Mouse (Mus musculus): ENCODE data around the gene Thra. TPM values are rescaled to one million over a fixed set of nuclear protein-coding genes. Genes with fewer than 3 reads are reported as not detected.

Gene Thra
- total and polyA plus RNA-seq, 3 experiments, result 20.1 to 68.0 (median 33.1) TPM

DNA sequence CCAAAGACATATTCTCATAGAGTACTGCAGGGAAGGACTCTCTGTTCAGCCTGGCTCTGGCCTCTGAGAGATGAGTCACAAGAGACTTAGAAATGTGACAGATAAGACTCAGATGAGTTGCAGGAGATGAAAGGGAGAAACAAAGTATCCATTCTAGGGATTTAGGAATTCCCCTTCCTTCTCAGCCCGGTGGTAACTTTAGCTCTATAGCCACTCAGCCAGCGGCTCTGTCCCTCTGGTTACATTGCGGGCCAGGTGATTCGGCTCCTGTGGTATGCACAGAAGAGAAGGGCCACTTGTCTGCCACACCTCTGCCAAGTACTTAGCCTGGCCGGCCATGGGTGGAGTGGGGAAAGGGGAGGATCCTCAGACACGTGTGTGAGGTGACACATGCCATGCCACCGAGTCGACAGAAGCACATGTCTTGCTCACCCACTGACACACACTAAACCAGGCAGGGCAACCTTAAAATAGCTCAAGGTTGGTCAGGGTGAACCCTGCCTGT is 32.3 kb downstream of the Thra start:
- TF ChIP-seq GATA1 (IDR thresholded peaks at IDR 0.05; ENCODE audit: borderline replicate concordance, low read length) (no peak), CTCF (IDR thresholded peaks at IDR 0.05; ENCODE audit: low read depth, low read length) (no peak), TAL1 (conservative IDR thresholded peaks at IDR 0.05; ENCODE audit: low read depth, low read length) (no peak), GATA2 (IDR thresholded peaks at IDR 0.05; ENCODE audit: borderline replicate concordance, low read depth, low read length) (no peak), POLR2AphosphoS5 (IDR thresholded peaks at IDR 0.05; ENCODE audit: insufficient replicate concordance, low read depth, low read length) (no peak)
- Histone ChIP-seq H3K4me1 (ENCODE audit: insufficient read depth, low read depth, low read length) (peaks cover 95% of the 10 kb centered on the region), H3K36me3 (replicated peaks) (peaks cover 38% of the 10 kb centered on the region), H3K4me3 (ENCODE audit: low read depth, low read length) (no peak overlapping the region), H3K27me3 (ENCODE audit: insufficient read depth, low read length) (no peaks in the 10 kb centered on the region; the same call in 1 of the 2 replicates), H3K9me3 (replicated peaks) (no peaks in the 10 kb centered on the region)
- no peak for DNase-seq (ENCODE audit: low spot score)
- no peak for ATAC-seq (ENCODE audit: extremely low read depth, insufficient number of reproducible peaks, low FRiP score, poor library complexity, severe bottlenecking)

- peak overlapping the region; percentile 64; the same call in 1 of the 2 replicates for H3K4me3 ChIP-seq (ENCODE audit: low read depth, low read length)
- peak; percentile 96 for ATAC-seq (ENCODE audit: extremely low read depth, insufficient number of reproducible peaks, low FRiP score, poor library complexity, severe bottlenecking)
- TF ChIP-seq CTCF (IDR thresholded peaks at IDR 0.05; ENCODE audit: low read depth, low read length), result no peak
- TF ChIP-seq POLR2AphosphoS5 (IDR thresholded peaks at IDR 0.05; ENCODE audit: insufficient replicate concordance, low read depth, low read length), result no peak
- no peak for TF ChIP-seq GATA2 (IDR thresholded peaks at IDR 0.05; ENCODE audit: borderline replicate concordance, low read depth, low read length)
- no peak for TF ChIP-seq GATA1 (IDR thresholded peaks at IDR 0.05; ENCODE audit: borderline replicate concordance, low read length)
- TF ChIP-seq TAL1 (conservative IDR thresholded peaks at IDR 0.05; ENCODE audit: low read depth, low read length), result no peak
- peak; percentile 92 for DNase-seq (ENCODE audit: low spot score)
- peaks cover 32% of the 10 kb centered on the region for H3K36me3 ChIP-seq (replicated peaks)
- no peaks in the 10 kb centered on the region for H3K9me3 ChIP-seq (replicated peaks)
- H3K4me1 ChIP-seq (ENCODE audit: insufficient read depth, low read depth, low read length), result peaks cover 84% of the 10 kb centered on the region
- H3K27me3 ChIP-seq (ENCODE audit: insufficient read depth, low read length), result no peaks in the 10 kb centered on the region; the same call in 1 of the 2 replicates
Observed at GRCm38 (mm10) chr11:98773635-98774295, 33.3 kb downstream of the Thra start.

- peaks cover 22% of the 10 kb centered on the region for H3K36me3 ChIP-seq (replicated peaks)
- H3K9me3 ChIP-seq (replicated peaks), result no peaks in the 10 kb centered on the region
- H3K4me1 ChIP-seq (ENCODE audit: insufficient read depth, low read depth, low read length), result peaks cover 74% of the 10 kb centered on the region
- peak within 1 kb of the TSS; percentile 64; the same call in 1 of the 2 replicates for H3K4me3 ChIP-seq (ENCODE audit: low read depth, low read length)
- no peaks in the 10 kb centered on the region; the same call in 1 of the 2 replicates for H3K27me3 ChIP-seq (ENCODE audit: insufficient read depth, low read length)
- no peak for DNase-seq (ENCODE audit: low spot score)
- TF ChIP-seq CTCF (IDR thresholded peaks at IDR 0.05; ENCODE audit: low read depth, low read length) (no peak), GATA2 (IDR thresholded peaks at IDR 0.05; ENCODE audit: borderline replicate concordance, low read depth, low read length) (no peak)
- no peak for ATAC-seq (ENCODE audit: extremely low read depth, insufficient number of reproducible peaks, low FRiP score, poor library complexity, severe bottlenecking)
Observed at GRCm38 (mm10) chr11:98774582-98775347, 34.3 kb downstream of the Thra start, which contains the start of gene Nr1d1. TSS of gene Nr1d1 (minus strand) at chr11:98775333.

DNA sequence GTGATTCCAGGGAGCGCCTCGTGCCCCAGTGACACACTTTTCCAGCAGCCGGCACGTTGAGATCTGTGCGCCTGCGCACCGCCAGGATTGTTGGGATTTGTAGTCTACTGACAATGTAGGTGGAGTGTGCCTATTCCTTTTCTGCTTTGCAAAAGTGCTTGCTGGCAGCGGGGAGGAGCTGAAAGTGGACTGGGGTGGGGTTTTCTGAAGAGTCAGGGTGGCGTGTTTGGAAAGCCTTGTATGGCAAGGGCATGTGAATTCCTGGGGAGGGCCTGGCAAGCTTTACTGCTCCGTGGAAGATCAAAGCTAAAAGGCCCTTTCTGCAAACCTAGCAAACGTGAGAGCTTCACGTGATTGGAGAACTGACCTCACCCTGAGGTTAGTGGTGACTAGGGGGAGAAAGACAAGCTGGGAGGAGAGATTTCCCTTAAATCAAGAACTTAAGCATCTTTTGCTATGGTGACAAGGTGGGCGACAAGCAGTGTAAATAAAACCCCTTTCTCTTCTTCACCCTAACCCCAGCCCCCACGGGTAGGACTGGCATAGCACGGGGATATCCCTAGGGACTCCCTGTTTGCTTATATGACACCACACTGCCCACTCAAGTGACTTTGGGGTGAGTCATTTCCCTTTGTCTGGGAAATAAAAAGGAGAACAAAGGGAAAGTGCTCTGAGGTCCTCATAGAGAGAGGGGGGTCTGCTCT is 35.1 kb downstream of the Thra start:
- H3K4me1 ChIP-seq (ENCODE audit: insufficient read depth, low read depth, low read length), result peaks cover 70% of the 10 kb centered on the region

GRCm38 (mm10) chr11:98776052-98776764 is 35.8 kb downstream of the Thra start:
- Histone ChIP-seq H3K9me3 (replicated peaks) (no peaks in the 10 kb centered on the region), H3K27me3 (ENCODE audit: insufficient read depth, low read length) (no peaks in the 10 kb centered on the region), H3K4me3 (ENCODE audit: low read depth, low read length) (no peak overlapping the region; the same call in 1 of the 2 replicates), H3K4me1 (ENCODE audit: insufficient read depth, low read depth, low read length) (peaks cover 64% of the 10 kb centered on the region), H3K36me3 (replicated peaks) (peaks cover 8% of the 10 kb centered on the region)
- ATAC-seq (ENCODE audit: extremely low read depth, insufficient number of reproducible peaks, low FRiP score, poor library complexity, severe bottlenecking) (no peak), DNase-seq (ENCODE audit: low spot score) (no peak)
- TF ChIP-seq GATA2 (IDR thresholded peaks at IDR 0.05; ENCODE audit: borderline replicate concordance, low read depth, low read length) (no peak), CTCF (IDR thresholded peaks at IDR 0.05; ENCODE audit: low read depth, low read length) (no peak), TAL1 (conservative IDR thresholded peaks at IDR 0.05; ENCODE audit: low read depth, low read length) (no peak), POLR2AphosphoS5 (IDR thresholded peaks at IDR 0.05; ENCODE audit: insufficient replicate concordance, low read depth, low read length) (no peak), GATA1 (IDR thresholded peaks at IDR 0.05; ENCODE audit: borderline replicate concordance, low read length) (no peak)

More for the DNA sequence above, 35.1 kb downstream of the Thra start:
- Histone ChIP-seq H3K9me3 (replicated peaks) (no peaks in the 10 kb centered on the region), H3K27me3 (ENCODE audit: insufficient read depth, low read length) (no peaks in the 10 kb centered on the region), H3K4me3 (ENCODE audit: low read depth, low read length) (peak overlapping the region; percentile 61; the same call in 1 of the 2 replicates), H3K36me3 (replicated peaks) (peaks cover 15% of the 10 kb centered on the region)
- TF ChIP-seq POLR2AphosphoS5 (IDR thresholded peaks at IDR 0.05; ENCODE audit: insufficient replicate concordance, low read depth, low read length) (no peak), CTCF (IDR thresholded peaks at IDR 0.05; ENCODE audit: low read depth, low read length) (no peak), TAL1 (conservative IDR thresholded peaks at IDR 0.05; ENCODE audit: low read depth, low read length) (no peak), GATA1 (IDR thresholded peaks at IDR 0.05; ENCODE audit: borderline replicate concordance, low read length) (no peak), GATA2 (IDR thresholded peaks at IDR 0.05; ENCODE audit: borderline replicate concordance, low read depth, low read length) (no peak)
- DNase-seq (ENCODE audit: low spot score) (no peak), ATAC-seq (ENCODE audit: extremely low read depth, insufficient number of reproducible peaks, low FRiP score, poor library complexity, severe bottlenecking) (0 out of 2 replicates have a peak, but pooled peaks have one; percentile 24)

Data from G1E (cell line).